Mouse (Mus musculus) layer of hippocampus, postnatal 36 days (tissue): ENCODE data around the gene Rars2. TPM values are rescaled to one million over a fixed set of nuclear protein-coding genes. Genes with fewer than 3 reads are reported as not detected.
"Not testable (repeated sequence)": the region's sequence is repeated elsewhere in the genome, so short reads cannot be mapped to it uniquely, and the experiment has no call there.

Source experiments
- DNase-seq, 2 experiments: peaks; one replicate each; pipeline ENCODE4 v3.0.0; 2022
- total RNA-seq, 2 experiments: library from RNA; stranded (reverse); gene quantifications; 2 replicates each; pipeline ENCODE4 v1.2.3; 2021

Rars2 gene
- total RNA-seq, result 10 to 100 TPM; 26.4 to 28.8 TPM

GRCm38 (mm10) chr4:34614630-34615094 is at the start of gene Rars2, which contains the start of gene Orc3:
Rars2 (plus strand) TSS chr4:34614957.
Orc3 (minus strand) TSS chr4:34614944.
- DNase-seq, result peak; percentile 91 to 93

- no peak for DNase-seq
Observed at GRCm38 (mm10) chr4:34566226-34566625, 48.5 kb upstream of the Rars2 start.

DNA sequence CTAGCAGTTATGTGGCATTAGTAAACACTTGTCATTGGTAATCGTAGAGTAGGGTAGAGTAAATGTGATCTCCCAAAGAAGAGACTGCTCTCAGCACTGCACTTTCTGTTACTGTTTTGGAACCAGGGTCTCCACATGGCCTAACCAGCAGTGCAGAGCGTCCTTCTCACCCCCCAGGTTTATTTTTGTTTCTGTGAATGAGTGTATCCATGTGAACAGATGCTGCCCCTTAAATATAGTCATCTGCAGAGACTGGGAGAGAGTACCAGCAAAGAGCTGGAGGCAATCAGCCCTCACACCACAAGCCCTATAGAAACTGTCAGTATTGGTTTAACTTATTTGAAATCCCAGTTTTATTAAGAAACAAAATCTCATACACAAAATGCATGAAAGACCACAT is 41.9 kb upstream of the Rars2 start:
- DNase-seq, result no peak

DNA sequence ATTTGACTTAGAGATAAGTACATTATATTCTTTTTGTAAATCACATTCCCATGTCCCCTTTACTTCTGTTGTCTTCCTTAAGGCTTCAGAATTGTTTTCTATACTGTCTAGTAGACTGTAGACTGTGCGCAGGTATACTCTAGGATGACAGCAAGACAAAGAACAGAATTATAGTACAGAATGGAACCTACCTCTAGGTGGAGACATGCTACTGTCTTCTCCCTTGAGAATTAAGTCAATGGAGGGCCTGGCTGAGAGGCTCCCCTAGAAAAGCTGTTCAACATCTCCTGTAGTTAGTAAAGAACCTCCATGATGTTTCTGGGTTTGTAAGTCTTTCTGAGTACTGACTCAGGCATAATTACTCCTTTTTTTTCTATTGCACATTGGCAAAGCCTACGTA is 37.7 kb upstream of the Rars2 start:
- no peak for DNase-seq

GRCm38 (mm10) chr4:34579215-34579614 is 35.5 kb upstream of the Rars2 start:
- no peak for DNase-seq

GRCm38 (mm10) chr4:34581489-34581888 is 33.3 kb upstream of the Rars2 start:
- DNase-seq, result not testable (repeated sequence)

DNA sequence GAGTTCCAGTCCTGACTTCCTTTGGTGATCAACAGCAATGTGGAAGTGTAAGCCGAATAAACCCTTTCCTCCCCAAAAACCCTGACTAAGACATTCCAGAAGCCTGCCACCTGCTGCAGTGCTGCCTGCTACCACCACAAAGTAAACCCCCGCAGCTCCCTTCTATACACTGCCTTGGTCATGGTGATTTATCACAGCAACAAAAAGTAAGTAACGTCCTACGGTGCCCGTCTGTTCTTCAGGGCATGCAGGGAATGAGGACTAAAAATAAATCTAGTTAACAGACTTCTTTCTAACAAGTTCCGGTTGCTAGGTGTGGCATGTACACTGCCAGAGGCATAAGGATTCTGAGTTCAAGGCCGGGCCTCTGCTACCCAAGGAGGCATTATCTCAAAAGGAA is 32.8 kb upstream of the Rars2 start:
- no peak for DNase-seq

DNA sequence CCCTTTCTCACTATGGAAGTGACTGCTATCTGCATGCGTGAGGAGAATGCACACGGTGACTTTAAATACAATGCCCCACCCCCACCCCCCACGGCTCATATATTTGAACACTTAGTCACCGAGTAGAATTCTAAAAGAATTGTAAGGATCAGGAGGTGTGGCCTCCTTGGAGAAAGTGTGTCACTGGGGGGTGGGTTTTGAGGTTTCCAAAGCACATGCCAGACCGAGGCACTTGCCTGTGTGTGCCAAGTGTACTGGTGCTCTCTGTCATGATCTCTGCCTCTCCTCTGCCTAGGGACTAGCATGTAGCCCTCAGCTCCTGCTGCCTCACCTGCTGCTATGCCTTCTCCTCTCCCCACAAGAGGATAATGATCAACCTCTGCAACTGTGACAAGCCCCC is 32.3 kb upstream of the Rars2 start:
- no peak for DNase-seq

DNA sequence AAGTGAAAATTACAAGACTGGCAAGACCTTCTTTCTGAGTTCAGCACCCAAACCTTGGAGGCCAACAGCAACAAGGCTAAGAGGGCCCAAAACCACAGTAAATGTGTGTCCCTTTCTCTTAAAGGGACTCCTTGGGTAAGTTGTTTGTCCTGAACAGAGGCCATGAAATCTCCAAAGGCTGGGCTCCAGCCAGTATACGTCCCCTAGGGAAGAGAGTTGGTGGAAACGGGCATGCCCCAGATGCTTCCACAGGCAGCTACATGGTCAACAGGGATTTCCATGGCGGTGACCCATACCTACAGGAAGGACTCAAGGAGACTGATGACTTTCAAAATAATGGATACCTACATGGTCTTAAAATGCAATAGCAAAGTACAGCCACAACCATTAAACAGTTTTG is 31.3 kb upstream of the Rars2 start:
- DNase-seq, result no peak

DNA sequence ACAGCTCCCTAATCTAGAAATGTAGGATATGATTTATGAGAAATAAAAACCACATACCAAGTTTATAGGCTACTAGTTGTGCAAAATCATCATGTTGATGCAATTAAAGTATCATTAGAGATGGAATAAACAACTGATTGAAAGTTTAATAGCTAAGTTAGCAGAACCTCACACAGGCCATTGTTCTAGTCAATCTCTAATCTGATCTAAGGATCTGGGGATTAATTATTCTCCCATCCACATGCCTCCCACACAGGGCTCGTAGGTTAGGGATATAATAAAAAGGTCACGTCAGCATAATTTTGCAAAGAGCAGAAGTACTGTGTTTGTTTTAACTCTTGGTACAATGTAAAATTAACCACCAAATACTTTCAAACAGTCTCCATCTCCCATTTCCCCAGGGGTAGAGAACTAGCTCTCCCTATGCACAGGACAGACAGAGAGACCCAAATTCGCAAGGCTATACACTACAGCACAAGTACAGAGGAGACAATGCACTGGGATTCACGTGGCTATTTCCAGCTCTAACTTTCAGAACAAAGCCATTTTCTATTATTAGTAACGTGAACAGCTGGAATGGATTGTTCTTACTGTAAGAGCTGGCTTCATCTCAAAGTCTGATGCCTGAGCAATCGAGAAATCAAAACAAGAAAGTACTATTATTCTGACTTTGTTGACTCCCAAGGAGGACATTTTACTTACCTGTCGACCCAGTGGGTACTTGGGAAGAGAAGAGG is 29.7 kb upstream of the Rars2 start:
- DNase-seq, result no peak

DNA sequence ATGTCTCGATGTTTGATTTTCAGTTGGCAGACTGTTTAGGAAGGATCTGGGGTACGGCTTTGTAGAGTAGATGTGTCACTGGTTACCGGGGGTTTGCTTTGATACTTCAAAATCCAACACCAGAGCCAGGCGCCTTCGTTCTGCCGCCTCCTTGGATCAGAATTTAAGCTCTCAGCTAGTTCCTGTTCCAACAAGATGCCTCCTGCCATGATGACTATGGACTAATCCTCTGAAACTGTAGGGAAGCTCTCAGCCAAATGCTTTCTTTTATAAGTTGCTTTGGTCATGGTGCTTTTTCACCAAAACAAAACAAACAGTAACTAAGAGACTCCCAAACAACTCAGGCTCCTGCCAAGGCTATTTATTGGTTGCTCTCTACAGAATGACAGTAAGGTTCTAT is 11.6 kb upstream of the Rars2 start:
- DNase-seq, result no peak

- no peak for DNase-seq
Observed at GRCm38 (mm10) chr4:34606658-34607057, 8.1 kb upstream of the Rars2 start.

DNA sequence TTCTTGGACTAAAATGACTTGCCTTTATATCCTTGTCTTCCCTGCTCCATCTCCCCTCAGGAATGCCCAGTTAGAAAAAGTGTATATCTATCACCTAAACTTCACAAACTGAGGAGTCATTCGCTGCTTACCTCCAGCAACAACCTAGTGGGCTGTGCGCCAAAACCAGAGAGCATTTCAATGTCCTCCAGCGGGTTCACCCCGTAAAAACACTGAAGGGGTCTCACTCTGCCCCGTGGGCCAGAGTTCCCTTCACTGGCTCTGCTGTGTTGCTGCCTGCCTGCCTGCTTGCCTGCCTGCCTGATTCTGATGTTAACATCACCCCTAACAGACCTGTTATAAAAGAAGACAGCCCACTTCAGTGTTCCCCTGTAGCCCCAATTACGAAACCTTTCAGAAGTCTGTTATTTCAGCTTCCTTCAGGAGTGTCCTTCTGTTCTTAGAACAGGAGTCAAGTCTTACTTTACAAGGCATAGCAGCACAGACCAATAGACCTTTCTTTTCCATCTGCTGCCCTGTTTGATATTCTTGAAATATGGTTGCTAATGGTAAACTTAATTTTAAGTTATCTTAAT is 1.1 kb upstream of the Rars2 start:
- DNase-seq, result no peak

- DNase-seq, result peak in 1 of 2 experiments; percentile 14
Observed at GRCm38 (mm10) chr4:34615303-34615702, 546 bp downstream of the Rars2 start.

GRCm38 (mm10) chr4:34616146-34616545 is 1.4 kb downstream of the Rars2 start:
- DNase-seq, result no peak

DNA sequence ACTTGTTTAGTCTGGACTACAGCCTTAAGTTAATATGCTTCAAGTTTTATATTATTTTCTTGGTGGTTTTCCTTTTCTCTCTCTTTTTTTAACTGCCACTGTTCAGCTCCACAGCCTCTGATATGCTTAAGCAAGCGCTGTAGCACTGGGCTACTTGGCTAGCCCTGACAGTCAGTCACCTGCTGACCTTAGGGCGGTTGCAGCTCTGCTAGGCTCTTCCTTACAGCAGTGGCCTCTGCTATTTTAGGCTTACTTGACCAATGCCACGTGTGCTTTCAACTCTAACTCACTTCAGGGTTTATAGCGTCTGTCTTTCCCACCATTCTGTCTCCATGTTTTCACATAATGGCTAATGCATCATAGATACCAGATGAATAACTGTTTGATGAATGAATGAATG is 10.8 kb downstream of the Rars2 start:
- no peak for DNase-seq

GRCm38 (mm10) chr4:34626401-34626800 is 11.6 kb downstream of the Rars2 start:
- DNase-seq, result no peak

DNA sequence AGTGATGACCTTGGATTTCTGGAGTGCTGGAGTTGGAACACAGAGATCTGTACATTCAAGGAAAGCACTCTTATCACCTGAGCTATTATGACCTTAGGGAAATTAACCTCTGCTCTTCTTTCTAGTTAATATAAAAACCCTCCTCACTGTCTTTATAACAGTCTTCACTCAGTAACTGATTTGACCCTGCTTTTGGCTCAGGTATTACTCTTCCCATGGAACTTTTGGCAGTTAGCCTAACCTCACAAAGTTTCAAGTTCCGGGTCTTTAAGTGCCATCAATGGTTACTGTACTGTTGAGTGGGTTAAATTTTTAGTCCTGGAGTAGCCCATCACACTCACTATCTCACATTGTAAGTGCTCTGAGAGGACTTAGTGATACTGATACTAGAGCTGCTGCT is 15.2 kb downstream of the Rars2 start:
- no peak for DNase-seq

- DNase-seq, result no peak
Observed at GRCm38 (mm10) chr4:34634129-34634528, 19.4 kb downstream of the Rars2 start.

GRCm38 (mm10) chr4:34636036-34636435 is 21.3 kb downstream of the Rars2 start:
- DNase-seq, result no peak

DNA sequence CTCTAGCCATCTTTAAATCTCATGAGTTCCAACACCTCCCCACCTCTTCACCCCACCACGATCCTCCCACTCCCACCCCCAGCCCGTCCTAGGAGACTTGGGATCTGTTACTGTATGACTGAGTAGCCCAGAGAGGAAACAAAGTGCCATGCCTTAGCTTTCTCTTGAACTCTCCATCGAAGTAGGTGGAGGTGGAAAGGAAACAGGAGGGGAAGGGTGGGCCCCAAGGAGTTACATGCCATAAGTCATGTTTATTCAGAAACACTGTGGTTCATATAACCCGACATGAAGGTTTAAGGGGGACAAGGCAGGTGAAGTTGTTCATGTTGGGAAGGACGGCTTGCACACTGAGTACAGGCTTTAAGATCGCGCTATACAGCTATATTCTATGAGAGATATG is 22.6 kb downstream of the Rars2 start:
- DNase-seq, result no peak

- peak; percentile 29 to 35 for DNase-seq
Observed at GRCm38 (mm10) chr4:34637851-34638250, 23.1 kb downstream of the Rars2 start.

GRCm38 (mm10) chr4:34639745-34640364 is 25.1 kb downstream of the Rars2 start:
- no peak for DNase-seq

DNA sequence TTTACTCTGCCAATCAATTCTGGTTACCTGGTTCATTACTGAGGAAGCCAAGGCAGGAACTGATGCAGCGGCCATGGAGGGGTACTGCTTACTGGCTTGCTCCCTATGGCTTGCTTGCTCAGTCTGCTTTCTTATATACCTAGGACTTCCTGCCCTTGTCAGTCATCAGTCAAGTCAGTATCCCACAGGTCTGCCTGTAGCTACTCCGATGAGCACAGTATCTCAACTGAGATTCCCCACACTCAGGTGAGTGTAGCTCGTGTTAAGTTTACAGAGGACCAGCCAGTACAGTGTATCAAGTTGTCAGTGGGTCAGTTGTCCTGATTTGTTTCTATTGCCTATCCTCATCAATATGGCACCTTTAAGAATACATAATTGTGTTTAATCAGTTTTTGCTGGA is 26.0 kb downstream of the Rars2 start:
- DNase-seq, result no peak
